15 mouse cellular contexts compared by ENCODE assay signal in the genomic region with DNA sequence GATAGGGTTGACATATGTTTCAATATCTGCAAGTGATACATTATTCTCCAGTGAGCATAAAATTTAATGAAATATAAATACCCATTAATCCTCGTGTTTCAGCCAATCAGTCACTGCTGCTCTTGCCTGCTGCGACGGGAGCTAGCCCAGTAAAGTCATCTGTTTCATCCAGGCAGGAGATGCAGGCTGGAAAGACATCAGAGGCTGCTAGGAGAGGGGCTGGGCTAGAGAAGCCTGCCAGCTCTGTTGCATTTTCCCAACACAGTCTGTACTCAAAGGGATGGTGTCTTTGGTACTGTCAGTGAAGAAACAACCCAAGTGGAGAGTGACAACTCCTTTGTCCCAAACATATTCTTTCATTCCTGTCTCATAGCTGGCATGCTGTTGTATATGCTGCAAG.
"Had no signal": no experiment of that assay in that cellular context is flagged by ENCODE, and none has a peak within 500 bp of the region (broad histone marks: within the 10 kb centered on the region; RNA-seq: fewer than 3 reads in every experiment).

No protein-coding gene starts in this region.

- H3K4me1 ChIP-seq: limb, embryonic 13.5 days; liver, embryonic 15.5 days; midbrain, embryonic 12.5 days; stomach, embryonic 15.5 days had no signal

- H3K27ac ChIP-seq: kidney, postnatal 0 days; limb, embryonic 13.5 days; liver, embryonic 15.5 days; midbrain, embryonic 12.5 days; stomach, embryonic 15.5 days had no signal

- H3K27me3 ChIP-seq: liver, embryonic 15.5 days; stomach, embryonic 15.5 days had no signal

- H3K4me2 ChIP-seq: limb, embryonic 13.5 days; liver, embryonic 15.5 days; midbrain, embryonic 12.5 days; stomach, embryonic 15.5 days had no signal

- H3K9me3 ChIP-seq: limb, embryonic 13.5 days; liver, embryonic 15.5 days; midbrain, embryonic 12.5 days; stomach, embryonic 15.5 days had no signal

- DNase-seq: kidney, adult 11 months; kidney, adult 9 months; kidney, postnatal 36 days; layer of hippocampus, postnatal 36 days; lung, adult 2 months; lung, postnatal 4 days; right cerebral cortex, postnatal 14 days; thymus, adult 2 months; thymus, postnatal 25 days had no signal

- H3K36me3 ChIP-seq: limb, embryonic 13.5 days; liver, embryonic 15.5 days; midbrain, embryonic 12.5 days; stomach, embryonic 15.5 days had no signal

- ATAC-seq: lung, postnatal 0 days had no signal

- H3K9ac ChIP-seq: limb, embryonic 13.5 days; liver, embryonic 15.5 days; midbrain, embryonic 12.5 days; stomach, embryonic 15.5 days had no signal

- H3K4me3 ChIP-seq: limb, embryonic 13.5 days; liver, embryonic 15.5 days; midbrain, embryonic 12.5 days; stomach, embryonic 15.5 days had no signal
